Mouse (Mus musculus) CH12.LX (cell line): ENCODE measurements around the gene Fbxl18.

ENCODE experiments used
- EP300 ChIP-seq: IDR thresholded peaks from 2 replicates; pipeline ENCODE4 v1.6.1; 2011; ENCODE audit warnings: low read length, improper control_type of control experiment
- MAX ChIP-seq: IDR thresholded peaks from 2 replicates; pipeline ENCODE4 v1.6.1; 2011; ENCODE audit warnings: low read length, improper control_type of control experiment

DNA sequence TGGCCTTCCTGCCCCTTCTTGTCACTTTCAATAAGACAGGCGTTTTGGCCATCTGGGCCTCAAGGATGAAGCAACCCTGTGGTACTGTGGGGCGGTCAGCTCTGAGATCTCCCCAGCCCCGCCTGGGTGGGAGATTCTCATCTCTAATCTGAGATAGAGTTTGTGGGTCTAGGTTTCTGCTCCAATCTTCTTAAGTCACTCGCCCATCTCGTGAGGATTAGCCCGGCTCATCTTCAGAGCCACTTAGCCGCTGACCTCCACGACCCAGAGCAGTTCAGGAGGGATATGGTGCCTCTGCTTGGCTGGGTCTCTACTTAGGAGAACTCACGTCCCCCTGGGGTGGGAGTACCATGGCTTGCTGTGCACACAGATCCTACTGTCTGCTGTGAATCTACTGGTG lies 44.7 kb downstream of the Fbxl18 start:
- TF ChIP-seq EP300: no peak
- no peak for TF ChIP-seq MAX
